Mouse (Mus musculus) hindbrain, postnatal 0 days (tissue): ENCODE data around the gene Fam163b. TPM values are rescaled to one million over a fixed set of nuclear protein-coding genes. Genes with fewer than 3 reads are reported as not detected.

Experiments used
- ATAC-seq: fragments of 200-750 bp; cut with Nextera tagmentation; 2 replicates; pipeline ENCODE4 v1.8.0; 2017; ENCODE audit warnings: mild to moderate bottlenecking, moderate TSS enrichment, moderate library complexity
- DNase-seq: peaks from one replicate; pipeline ENCODE4 v3.0.0-alpha.2; 2015; ENCODE audit warnings: low spot score
- H3K27ac ChIP-seq: fragments of 300-500 bp; sonication (generic); 2 replicates; pipeline ENCODE4 v1.5.1; 2014; ENCODE audit warnings: mild to moderate bottlenecking
- H3K27me3 ChIP-seq: fragments of 300-500 bp; sonication (generic); 2 replicates; pipeline ENCODE4 v1.6.1; 2014; ENCODE audit warnings: low read length, mixed read lengths; ENCODE audit not compliant: insufficient read depth
- H3K36me3 ChIP-seq: fragments of 300-500 bp; sonication (generic); 2 replicates; pipeline ENCODE4 v1.6.1; 2014; ENCODE audit warnings: low read length, mixed read lengths; ENCODE audit not compliant: insufficient read depth
- H3K4me1 ChIP-seq: fragments of 300-500 bp; sonication (generic); 2 replicates; pipeline ENCODE4 v1.6.1; 2014; ENCODE audit warnings: antibody characterized with exemption, low read length, mixed read lengths; ENCODE audit not compliant: insufficient read depth
- H3K4me2 ChIP-seq: fragments of 300-500 bp; sonication (generic); 2 replicates; pipeline ENCODE4 v1.6.1; 2014; ENCODE audit warnings: low read depth, mild to moderate bottlenecking, low read length, moderate library complexity, mixed read lengths
- H3K4me3 ChIP-seq: fragments of 300-500 bp; sonication (generic); 2 replicates; pipeline ENCODE4 v1.5.1; 2014; ENCODE audit warnings: low read length
- H3K9ac ChIP-seq: fragments of 300-500 bp; sonication (generic); replicated peaks from 2 replicates; pipeline ENCODE4 v1.6.1; 2014; ENCODE audit warnings: mild to moderate bottlenecking, low read length, moderate library complexity, mixed read lengths
- H3K9me3 ChIP-seq: fragments of 300-500 bp; sonication (generic); 2 replicates; pipeline ENCODE4 v1.6.1; 2016; ENCODE audit warnings: low read length, mixed read lengths
- CTCF ChIP-seq: IDR thresholded peaks from 2 replicates; pipeline ENCODE4 v1.5.1; 2016; ENCODE audit warnings: antibody characterized with exemption, control low read depth, low read depth
- WGBS: fragments of 180-500 bp; shearing (Covaris S2); extraction: QIAGEN DNeasy Blood & Tissue Kit; methylation state at CpG from one replicate; pipeline ENCODE4 v1.1.7; 2014; 5-methylcytosine and 5-hydroxymethylcytosine counted together
- polyA plus RNA-seq: library from polyadenylated mRNA; unstranded; fragments of >200 nt; fragmentation: Nextera tagmentation; extraction: Ambion mirVana; gene quantifications from 2 replicates; pipeline ENCODE4 v1.2.1, GENCODE M21; 2015
- total RNA-seq: library from RNA; depleted of rRNA; stranded (reverse); fragments of >200 nt; gene quantifications from 2 replicates; pipeline ENCODE4 v1.2.3, GENCODE M21; 2014

The Fam163b gene
- total and polyA plus RNA-seq, 2 experiments from 2014 or later: 8.5 to 10.3 TPM

DNA sequence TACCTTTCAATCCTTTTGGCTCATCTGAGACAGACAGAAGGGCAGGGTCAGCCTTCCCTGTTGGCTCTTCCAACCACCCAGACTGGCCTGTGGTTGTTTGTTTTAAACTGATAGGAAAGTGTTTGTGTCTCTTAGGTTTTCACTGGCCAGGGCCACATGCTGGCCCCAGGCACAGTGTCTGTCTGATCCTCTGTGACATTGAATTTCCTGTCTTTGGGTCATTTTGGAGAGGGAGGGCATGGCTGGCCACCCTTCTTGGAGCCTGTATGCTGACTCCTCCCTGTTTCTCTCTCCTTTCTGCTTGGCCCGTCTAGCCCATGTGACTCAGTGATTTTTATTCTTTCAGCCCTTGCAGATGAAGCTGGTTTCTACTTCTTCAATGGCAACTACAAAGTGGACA lies 53.1 kb downstream of the Fam163b start:
- 68% methylated on average over 1 of the region's 1 CpGs for WGBS
- no peaks in the 10 kb centered on the region for H3K27me3 ChIP-seq
- no peak for TF ChIP-seq CTCF
- ATAC-seq (no peak), DNase-seq (no peak)
- no peak overlapping the region for H3K27ac ChIP-seq
- no peak overlapping the region for H3K9ac ChIP-seq
- no peak overlapping the region for H3K4me3 ChIP-seq
- 0 out of 2 replicates have a peak, but pooled peaks cover 6% of the 10 kb centered on the region for H3K4me1 ChIP-seq
- H3K36me3 ChIP-seq: no peaks in the 10 kb centered on the region
- no peak overlapping the region for H3K4me2 ChIP-seq
- no peaks in the 10 kb centered on the region for H3K9me3 ChIP-seq

- Histone ChIP-seq H3K36me3 (no peaks in the 10 kb centered on the region), H3K4me3 (no peak overlapping the region), H3K27ac (peak overlapping the region; percentile 60; the same call in 1 of the 2 replicates), H3K9ac (no peak overlapping the region), H3K9me3 (no peaks in the 10 kb centered on the region), H3K27me3 (no peaks in the 10 kb centered on the region), H3K4me1 (0 out of 2 replicates have a peak, but pooled peaks cover 6% of the 10 kb centered on the region), H3K4me2 (no peak overlapping the region)
- 67% methylated on average over 5 of the region's 5 CpGs for WGBS
- no peak for DNase-seq
- no peak for TF ChIP-seq CTCF
- no peak for ATAC-seq
These were observed 53.6 kb downstream of the Fam163b start for GRCm38 (mm10) chr2:27088700-27089099.

GRCm38 (mm10) chr2:27088071-27088644 lies 54.1 kb downstream of the Fam163b start:
- no peak overlapping the region for H3K4me3 ChIP-seq
- peak; percentile 67 for DNase-seq
- TF ChIP-seq CTCF: no peak
- no peaks in the 10 kb centered on the region for H3K27me3 ChIP-seq
- no peaks in the 10 kb centered on the region for H3K36me3 ChIP-seq
- WGBS: 41% methylated on average over 18 of the region's 18 CpGs
- H3K27ac ChIP-seq: peak overlapping the region; percentile 60
- H3K4me1 ChIP-seq: 0 out of 2 replicates have a peak, but pooled peaks cover 6% of the 10 kb centered on the region
- H3K9me3 ChIP-seq: no peaks in the 10 kb centered on the region
- H3K9ac ChIP-seq: no peak overlapping the region
- H3K4me2 ChIP-seq: no peak overlapping the region
- peak; percentile 58; the same call in 1 of the 2 replicates for ATAC-seq

GRCm38 (mm10) chr2:27087581-27087980 lies 54.7 kb downstream of the Fam163b start:
- Histone ChIP-seq H3K9ac (no peak overlapping the region), H3K9me3 (no peaks in the 10 kb centered on the region), H3K4me2 (no peak overlapping the region), H3K4me3 (no peak overlapping the region), H3K27me3 (no peaks in the 10 kb centered on the region), H3K4me1 (0 out of 2 replicates have a peak, but pooled peaks cover 6% of the 10 kb centered on the region), H3K36me3 (no peaks in the 10 kb centered on the region), H3K27ac (no peak overlapping the region)
- ATAC-seq: no peak
- no peak for DNase-seq
- WGBS: 84% methylated on average over 5 of the region's 5 CpGs
- no peak for TF ChIP-seq CTCF

GRCm38 (mm10) chr2:27086483-27087010 lies 55.7 kb downstream of the Fam163b start:
- TF ChIP-seq CTCF: peak; percentile 43
- Histone ChIP-seq H3K9me3 (no peaks in the 10 kb centered on the region), H3K27me3 (no peaks in the 10 kb centered on the region), H3K27ac (no peak overlapping the region), H3K4me2 (no peak overlapping the region), H3K4me3 (no peak overlapping the region), H3K9ac (no peak overlapping the region), H3K4me1 (0 out of 2 replicates have a peak, but pooled peaks cover 6% of the 10 kb centered on the region), H3K36me3 (no peaks in the 10 kb centered on the region)
- ATAC-seq (no peak), DNase-seq (peak; percentile 28)
- WGBS: 80% methylated on average over 4 of the region's 4 CpGs

GRCm38 (mm10) chr2:27085801-27086200 lies 56.5 kb downstream of the Fam163b start:
- no peak overlapping the region for H3K27ac ChIP-seq
- peak; percentile 53 for DNase-seq
- H3K9me3 ChIP-seq: no peaks in the 10 kb centered on the region
- H3K9ac ChIP-seq: no peak overlapping the region
- no peak for TF ChIP-seq CTCF
- ATAC-seq: no peak
- no peaks in the 10 kb centered on the region for H3K36me3 ChIP-seq
- no peak overlapping the region for H3K4me3 ChIP-seq
- 38% methylated on average over 2 of the region's 2 CpGs for WGBS
- 0 out of 2 replicates have a peak, but pooled peaks cover 6% of the 10 kb centered on the region for H3K4me1 ChIP-seq
- no peaks in the 10 kb centered on the region for H3K27me3 ChIP-seq
- H3K4me2 ChIP-seq: no peak overlapping the region

DNA sequence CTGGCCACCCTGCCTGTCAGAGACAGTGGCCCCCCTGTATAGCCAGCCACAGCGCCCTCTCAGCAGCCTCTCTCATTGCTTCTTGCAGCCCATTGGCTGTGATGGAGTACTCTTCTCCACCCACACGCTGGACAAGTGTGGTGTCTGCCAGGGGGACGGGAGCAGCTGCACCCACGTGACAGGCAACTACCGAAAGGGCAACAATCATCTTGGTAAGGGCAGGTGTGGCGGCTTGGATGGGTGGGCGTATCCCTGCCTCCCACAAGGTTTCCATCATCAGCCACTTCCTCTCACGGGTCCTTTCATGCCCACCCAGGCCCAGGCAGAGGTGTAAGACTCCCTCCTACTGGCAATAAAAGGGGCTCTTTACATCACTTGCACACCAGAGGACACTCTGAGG lies 57.3 kb downstream of the Fam163b start:
- no peaks in the 10 kb centered on the region for H3K27me3 ChIP-seq
- 54% methylated on average over 8 of the region's 8 CpGs for WGBS
- H3K4me3 ChIP-seq: no peak overlapping the region
- H3K4me1 ChIP-seq: peaks cover 9% of the 10 kb centered on the region; the same call in 1 of the 2 replicates
- H3K4me2 ChIP-seq: no peak overlapping the region
- no peak overlapping the region for H3K9ac ChIP-seq
- H3K36me3 ChIP-seq: no peaks in the 10 kb centered on the region
- no peak for ATAC-seq
- no peak for DNase-seq
- TF ChIP-seq CTCF: no peak
- H3K9me3 ChIP-seq: no peaks in the 10 kb centered on the region
- no peak overlapping the region for H3K27ac ChIP-seq
